Mouse (Mus musculus): ENCODE data around the gene Slc25a4.

DNA sequence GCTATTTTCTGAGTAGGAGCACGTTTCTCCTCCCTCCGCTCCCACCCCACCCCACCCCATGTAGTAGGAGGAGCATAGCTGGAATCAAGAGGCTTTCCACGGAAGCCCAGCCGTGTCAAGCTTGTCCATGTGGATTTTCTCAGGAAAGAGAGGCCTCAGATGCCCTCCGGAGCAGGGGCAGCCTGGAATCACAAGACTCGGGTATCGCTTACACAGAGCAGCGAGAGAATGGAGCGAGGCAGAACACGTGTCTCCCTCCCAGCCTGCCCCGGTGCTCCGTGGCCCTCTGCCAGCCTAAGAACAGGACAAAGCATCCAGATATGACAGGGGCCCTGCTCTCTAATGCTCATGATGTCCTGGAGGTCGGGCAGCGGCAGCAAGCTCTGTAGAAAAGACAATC is 5.8 kb upstream of the Slc25a4 start:
- TF ChIP-seq CTCF (IDR thresholded peaks at IDR 0.05; ENCODE audit: low read depth): no peak
- TF ChIP-seq EP300 (IDR thresholded peaks at IDR 0.05; ENCODE audit: low read depth): peak; percentile 99
